Mouse (Mus musculus) C2C12 (cell line): Measurements from ENCODE around the gene Kif3c.

Experiments used
- CTCF ChIP-seq: IDR thresholded peaks from one replicate; pipeline ENCODE4 v1.5.1; 2011; ENCODE audit not compliant: control insufficient read depth, insufficient read depth, insufficient read length
- FOSL1 ChIP-seq: IDR thresholded peaks from one replicate; pipeline ENCODE4 v1.8.0; 2011; ENCODE audit warnings: mild to moderate bottlenecking, low read length; ENCODE audit not compliant: poor library complexity, insufficient read depth, severe bottlenecking

DNA sequence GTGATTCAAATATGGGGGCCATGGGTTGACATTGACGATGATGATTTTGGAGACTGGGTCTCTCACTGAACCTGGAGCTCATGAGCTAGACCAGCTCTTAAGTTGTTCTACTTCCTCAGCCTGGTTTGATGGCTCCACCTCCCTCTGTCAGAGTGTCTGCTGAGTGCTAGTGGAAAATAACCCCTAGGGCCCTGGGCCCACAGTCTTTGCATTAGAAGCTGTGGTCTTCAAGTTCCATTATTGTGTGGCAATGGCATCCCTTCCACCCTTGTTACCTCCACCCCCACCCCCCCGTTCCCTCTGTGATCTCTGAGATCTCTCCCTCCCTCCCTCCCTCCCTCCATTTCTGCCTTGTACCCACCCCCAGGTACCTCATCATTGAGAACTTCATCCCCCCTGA, 25.1 kb downstream of the Kif3c start:
- TF ChIP-seq CTCF (no peak), FOSL1 (no peak)
